In the genomic region with DNA sequence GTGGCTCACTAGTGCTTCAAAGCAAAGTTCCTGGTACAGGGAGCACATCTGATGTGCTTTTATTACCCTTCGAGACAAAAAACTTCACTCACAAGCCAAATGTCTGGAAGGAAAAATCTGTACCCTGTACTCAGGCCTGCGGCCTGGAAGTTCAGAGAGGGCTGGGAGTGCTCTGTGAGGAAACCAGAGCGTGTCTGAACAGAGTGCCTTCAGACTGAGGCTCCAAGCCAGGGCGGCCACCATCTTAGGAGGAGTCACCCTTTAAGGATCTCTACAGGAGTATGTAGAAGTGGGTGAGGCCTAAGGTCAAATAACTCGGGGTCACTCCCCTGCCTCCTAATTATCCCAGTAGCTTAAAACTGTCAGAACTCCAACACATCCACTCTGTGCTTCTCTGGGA, we compare ENCODE assay signal across 25 mouse cellular contexts.
DNase-seq lines count a peak whose midpoint lies in the region; ATAC-seq and TF ChIP-seq lines count a peak whose summit lies in the region.
"Had no signal": no experiment of that assay in that cellular context is flagged by ENCODE, and none has a peak within 500 bp of the region (broad histone marks: within the 10 kb centered on the region; RNA-seq: fewer than 3 reads in every experiment).

No protein-coding gene starts in this region.

- 0 out of 2 replicates have a peak, but pooled peaks have one; percentile 49 for ATAC-seq in kidney, postnatal 0 days (replicated peaks; ENCODE audit: low FRiP score, low read depth)
- ATAC-seq: forebrain, embryonic 13.5 days; forebrain, embryonic 16.5 days had no signal

- WGBS in kidney, postnatal 0 days = 34% methylated on average over 5 of the region's 5 CpGs

- no peaks in the 10 kb centered on the region for H3K4me1 ChIP-seq in kidney, postnatal 0 days (replicated peaks; ENCODE audit: insufficient read depth, low read length)
- H3K4me1 ChIP-seq: forebrain, embryonic 10.5 days; forebrain, embryonic 13.5 days; heart, embryonic 10.5 days; heart, embryonic 13.5 days; hindbrain, embryonic 12.5 days; hindbrain, embryonic 15.5 days had no signal

- no peak overlapping the region for H3K27ac ChIP-seq in kidney, postnatal 0 days
- H3K27ac ChIP-seq: embryonic facial prominence, embryonic 10.5 days; embryonic facial prominence, embryonic 13.5 days; forebrain, embryonic 10.5 days; forebrain, embryonic 13.5 days; heart, adult 2 months; heart, embryonic 10.5 days; heart, embryonic 13.5 days; hindbrain, embryonic 12.5 days; hindbrain, embryonic 15.5 days had no signal

- no peaks in the 10 kb centered on the region for H3K27me3 ChIP-seq in kidney, postnatal 0 days (ENCODE audit: insufficient read depth, low read length)
- H3K27me3 ChIP-seq: embryonic facial prominence, embryonic 13.5 days; forebrain, embryonic 13.5 days; hindbrain, embryonic 12.5 days; hindbrain, embryonic 15.5 days had no signal

- TF ChIP-seq CTCF in kidney, postnatal 0 days (IDR thresholded peaks at IDR 0.05; ENCODE audit: low read depth) = no peak

- H3K36me3 ChIP-seq in kidney, postnatal 0 days (ENCODE audit: insufficient read depth, low read length) = no peaks in the 10 kb centered on the region
- H3K36me3 ChIP-seq: embryonic facial prominence, embryonic 10.5 days; embryonic facial prominence, embryonic 13.5 days; forebrain, embryonic 10.5 days; heart, embryonic 10.5 days; hindbrain, embryonic 12.5 days; hindbrain, embryonic 15.5 days had no signal

- peak; percentile 1 for DNase-seq in embryo, embryonic 10.5 days (ENCODE audit: low spot score)
- DNase-seq in embryo, embryonic 9.5 days (ENCODE audit: extremely low spot score) = no peak
- no peak for DNase-seq in kidney, postnatal 0 days (ENCODE audit: low spot score)
- DNase-seq in kidney, postnatal 4 days = no peak
- peak; percentile 37 for DNase-seq in urinary bladder, postnatal 14 days (ENCODE audit: low spot score)
- no peak for DNase-seq in urinary bladder, postnatal 36 days (ENCODE audit: low spot score in 2 of 2)
- DNase-seq: adrenal gland, postnatal 10 days; adrenal gland, postnatal 36 days; cerebellum, adult 18-20 months; cerebellum, adult 9-10 months; cerebellum, postnatal 14 days; gastrocnemius, postnatal 10 days; gastrocnemius, postnatal 36 days; heart, adult 2 months; heart, postnatal 14 days had no signal

- H3K9ac ChIP-seq in kidney, postnatal 0 days (ENCODE audit: low read depth, low read length) = no peak overlapping the region
- H3K9ac ChIP-seq: embryonic facial prominence, embryonic 13.5 days; forebrain, embryonic 13.5 days; heart, embryonic 13.5 days; hindbrain, embryonic 12.5 days; hindbrain, embryonic 15.5 days had no signal

- no peak overlapping the region for H3K4me3 ChIP-seq in kidney, postnatal 0 days (replicated peaks; ENCODE audit: low read depth, low read length)
- H3K4me3 ChIP-seq: embryonic facial prominence, embryonic 10.5 days; embryonic facial prominence, embryonic 13.5 days; erythroblast, embryonic 14.5 days; forebrain, embryonic 10.5 days; forebrain, embryonic 13.5 days; heart, adult 2 months; heart, embryonic 10.5 days; heart, embryonic 13.5 days; hindbrain, embryonic 12.5 days; hindbrain, embryonic 15.5 days had no signal

- no peak overlapping the region for H3K4me2 ChIP-seq in kidney, postnatal 0 days (ENCODE audit: low read length)
- H3K4me2 ChIP-seq: embryonic facial prominence, embryonic 13.5 days; forebrain, embryonic 13.5 days; heart, embryonic 13.5 days; hindbrain, embryonic 12.5 days; hindbrain, embryonic 15.5 days had no signal

- no peaks in the 10 kb centered on the region for H3K9me3 ChIP-seq in kidney, postnatal 0 days (replicated peaks; ENCODE audit: low read length)
- H3K9me3 ChIP-seq: embryonic facial prominence, embryonic 10.5 days; embryonic facial prominence, embryonic 13.5 days; forebrain, embryonic 10.5 days; forebrain, embryonic 13.5 days; heart, embryonic 10.5 days; heart, embryonic 13.5 days; hindbrain, embryonic 12.5 days; hindbrain, embryonic 15.5 days had no signal

Comparison
In these comparisons a context has a peak if more than half of its experiments do, and no peak if none do; other contexts are left out.
1. DNase-seq: peak in embryo, embryonic 10.5 days (single experiment) and urinary bladder, postnatal 14 days (single experiment); none in embryo, embryonic 9.5 days (single experiment), kidney, postnatal 0 days (single experiment), kidney, postnatal 4 days (0 of 2) and urinary bladder, postnatal 36 days (0 of 2).